Mouse (Mus musculus): ENCODE data around the gene Zgrf1.

Zgrf1 gene

GRCm38 (mm10) chr3:127632531-127632930, 79.2 kb downstream of the Zgrf1 start:
- in situ Hi-C loops (cut with MboI; ENCODE audit: low pct_unique_long_range_greater_than_20kb in 1 of 2, low sequenced_read_pairs in 2 of 2, unreplicated experiment in 1 of 2) = loop anchor here (10.0 to 25.0 kb wide), 3 partner anchors 130 to 1582 kb away; no protein-coding TSS in a partner anchor

- in situ Hi-C loops (cut with MboI; ENCODE audit: low pct_unique_long_range_greater_than_20kb in 1 of 2, low sequenced_read_pairs in 2 of 2, unreplicated experiment in 1 of 2) = loop anchor here (10.0 to 25.0 kb wide), 3 partner anchors 129 to 1581 kb away; no protein-coding TSS in a partner anchor
Observed at GRCm38 (mm10) chr3:127633080-127634032, 80.1 kb downstream of the Zgrf1 start, which contains the start of gene Neurog2. TSS of gene Neurog2 (plus strand) at chr3:127633135.

GRCm38 (mm10) chr3:127634101-127634983, 81.1 kb downstream of the Zgrf1 start:
- in situ Hi-C loops (cut with MboI; ENCODE audit: low pct_unique_long_range_greater_than_20kb in 1 of 2, low sequenced_read_pairs in 2 of 2, unreplicated experiment in 1 of 2) = loop anchor here (10.0 to 25.0 kb wide), 3 partner anchors 128 to 1580 kb away; no protein-coding TSS in a partner anchor

GRCm38 (mm10) chr3:127634984-127635349, 81.7 kb downstream of the Zgrf1 start:
- in situ Hi-C loops (cut with MboI; ENCODE audit: low pct_unique_long_range_greater_than_20kb in 1 of 2, low sequenced_read_pairs in 2 of 2, unreplicated experiment in 1 of 2) = loop anchor here (10.0 to 25.0 kb wide), 3 partner anchors 127 to 1580 kb away; no protein-coding TSS in a partner anchor

- in situ Hi-C loops (cut with MboI; ENCODE audit: low pct_unique_long_range_greater_than_20kb in 1 of 2, low sequenced_read_pairs in 2 of 2, unreplicated experiment in 1 of 2) = loop anchor here (10.0 to 25.0 kb wide), 3 partner anchors 122 to 1575 kb away; no protein-coding TSS in a partner anchor
Observed at GRCm38 (mm10) chr3:127639875-127640761, 86.8 kb downstream of the Zgrf1 start.

- in situ Hi-C loops (cut with MboI; ENCODE audit: low pct_unique_long_range_greater_than_20kb in 1 of 2, low sequenced_read_pairs in 2 of 2, unreplicated experiment in 1 of 2) = loop anchor here (25.0 kb wide), 2 partner anchors 121 to 296 kb away; no protein-coding TSS in a partner anchor
Observed at GRCm38 (mm10) chr3:127640762-127641700, 87.7 kb downstream of the Zgrf1 start.

- in situ Hi-C loops (cut with MboI; ENCODE audit: low pct_unique_long_range_greater_than_20kb in 1 of 2, low sequenced_read_pairs in 2 of 2, unreplicated experiment in 1 of 2) = loop anchor here (25.0 kb wide), 2 partner anchors 120 to 295 kb away; no protein-coding TSS in a partner anchor
Observed at GRCm38 (mm10) chr3:127642211-127642610, 88.9 kb downstream of the Zgrf1 start.

- in situ Hi-C loops (cut with MboI; ENCODE audit: low pct_unique_long_range_greater_than_20kb in 1 of 2, low sequenced_read_pairs in 2 of 2, unreplicated experiment in 1 of 2) = loop anchor here (25.0 kb wide), 2 partner anchors 116 to 291 kb away; no protein-coding TSS in a partner anchor
Observed at GRCm38 (mm10) chr3:127646156-127646825, 93.0 kb downstream of the Zgrf1 start.

- in situ Hi-C loops (cut with MboI; ENCODE audit: low pct_unique_long_range_greater_than_20kb in 1 of 2, low sequenced_read_pairs in 2 of 2, unreplicated experiment in 1 of 2) = no loop called here
Observed at GRCm38 (mm10) chr3:127651742-127652653, 98.7 kb downstream of the Zgrf1 start.

- in situ Hi-C loops (cut with MboI; ENCODE audit: low pct_unique_long_range_greater_than_20kb in 1 of 2, low sequenced_read_pairs in 2 of 2, unreplicated experiment in 1 of 2) = no loop called here
Observed at GRCm38 (mm10) chr3:127660712-127661111, 107.4 kb downstream of the Zgrf1 start.

GRCm38 (mm10) chr3:127661646-127662531, 108.6 kb downstream of the Zgrf1 start:
- in situ Hi-C loops (cut with MboI; ENCODE audit: low pct_unique_long_range_greater_than_20kb in 1 of 2, low sequenced_read_pairs in 2 of 2, unreplicated experiment in 1 of 2) = no loop called here

Measured in mouse embryonic stem cell (cell line).